Mouse (Mus musculus): ENCODE results near the gene Dmrt2. TPM values are rescaled to one million over a fixed set of nuclear protein-coding genes. Genes with fewer than 3 reads are reported as not detected.

Dmrt2 gene
- total and polyA plus RNA-seq, 3 experiments, result 0.09 to 0.37 (median 0.23) TPM

DNA sequence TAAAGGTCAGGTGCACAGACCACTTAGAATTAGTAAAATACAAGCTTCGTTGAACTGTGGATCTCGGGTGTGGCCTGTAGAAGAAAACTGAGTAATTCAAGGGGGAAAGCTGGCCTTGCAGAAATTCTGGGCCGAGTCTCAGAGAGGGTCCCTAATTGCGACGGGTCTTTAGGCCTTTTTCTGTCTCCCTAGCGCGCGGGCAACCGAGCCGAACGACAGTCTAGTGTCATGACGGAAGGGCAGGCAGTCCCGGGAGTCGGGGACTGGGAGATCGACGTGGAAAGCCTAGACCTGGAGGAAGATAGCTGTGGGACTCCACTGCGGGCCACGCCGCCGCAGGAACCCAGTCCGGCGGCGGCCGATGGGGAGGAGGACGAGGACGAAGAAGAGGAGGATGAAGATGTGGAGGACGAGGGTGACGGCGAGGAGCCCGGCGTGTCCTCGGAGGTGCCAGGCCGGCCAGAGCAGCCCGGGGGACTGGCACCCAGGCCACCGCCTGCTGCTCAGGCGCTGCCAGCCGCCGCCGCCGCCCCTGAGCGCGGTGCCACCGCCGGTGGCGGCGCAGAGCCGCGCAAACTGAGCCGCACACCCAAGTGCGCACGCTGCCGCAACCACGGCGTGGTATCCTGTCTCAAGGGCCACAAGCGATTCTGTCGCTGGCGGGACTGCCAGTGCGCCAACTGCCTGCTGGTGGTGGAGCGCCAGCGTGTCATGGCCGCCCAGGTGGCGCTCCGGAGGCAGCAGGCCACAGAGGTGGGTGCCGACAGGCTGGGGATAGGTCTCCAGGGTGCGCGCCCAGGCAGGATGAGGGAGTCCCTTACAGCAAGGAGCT lies 1.2 kb downstream of the Dmrt2 start:
- intact Hi-C loops (cut with DNase I), result loop anchor here (5.0 kb wide), 1 partner anchor 66 kb away; no protein-coding TSS in a partner anchor
- peak overlapping the region; percentile 36; the same call in 1 of the 2 replicates for H3K4me3 ChIP-seq
- no peak for TF ChIP-seq POLR2A (IDR thresholded peaks at IDR 0.05; ENCODE audit: insufficient read depth, low read depth, low read length)
- peak; percentile 37 for TF ChIP-seq CTCF (IDR thresholded peaks at IDR 0.05)
- no peak overlapping the region for H3K27ac ChIP-seq
- peak; percentile 29 to 32 for DNase-seq
- peaks cover 35% of the 10 kb centered on the region for H3K27me3 ChIP-seq (ENCODE audit: control insufficient read depth, insufficient read depth, low read length)
- no peaks in the 10 kb centered on the region for H3K79me2 ChIP-seq (replicated peaks; ENCODE audit: control insufficient read depth, insufficient read depth, low read length)
- H3K4me1 ChIP-seq (ENCODE audit: control insufficient read depth, insufficient read depth, low read length), result no peaks in the 10 kb centered on the region; the same call in 1 of the 2 replicates
- no peaks in the 10 kb centered on the region for H3K36me3 ChIP-seq (ENCODE audit: control insufficient read depth, insufficient read depth, low read length)
- H3K9ac ChIP-seq (ENCODE audit: low read depth, low read length), result no peak overlapping the region
- WGBS, result 2% methylated on average over 66 of the region's 66 CpGs

DNA sequence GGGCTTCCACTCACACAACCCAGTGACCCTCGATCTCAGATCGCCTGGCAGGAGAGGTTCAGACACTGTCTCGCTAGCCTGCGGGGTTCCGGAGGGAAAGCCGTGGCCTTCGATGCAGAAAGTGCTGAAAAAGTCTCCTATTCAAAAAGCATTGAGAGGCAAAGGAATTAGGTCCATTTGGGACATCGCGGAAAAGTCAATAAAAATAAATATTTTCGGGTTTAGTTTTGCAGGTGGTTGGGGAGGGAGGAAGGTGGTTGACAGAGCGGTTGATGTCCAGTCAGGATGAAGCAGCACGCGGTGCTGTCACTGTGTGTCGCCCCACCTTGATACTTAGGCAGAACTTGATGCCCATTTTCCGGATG lies 1.8 kb downstream of the Dmrt2 start:
- Histone ChIP-seq H3K4me1 (ENCODE audit: control insufficient read depth, insufficient read depth, low read length) (no peaks in the 10 kb centered on the region; the same call in 1 of the 2 replicates), H3K4me3 (peak overlapping the region; percentile 36; the same call in 1 of the 2 replicates), H3K9ac (ENCODE audit: low read depth, low read length) (no peak overlapping the region), H3K27ac (no peak overlapping the region), H3K36me3 (ENCODE audit: control insufficient read depth, insufficient read depth, low read length) (no peaks in the 10 kb centered on the region), H3K27me3 (ENCODE audit: control insufficient read depth, insufficient read depth, low read length) (peaks cover 33% of the 10 kb centered on the region), H3K79me2 (replicated peaks; ENCODE audit: control insufficient read depth, insufficient read depth, low read length) (no peaks in the 10 kb centered on the region)
- TF ChIP-seq POLR2A (IDR thresholded peaks at IDR 0.05; ENCODE audit: insufficient read depth, low read depth, low read length) (no peak), CTCF (IDR thresholded peaks at IDR 0.05) (no peak), EP300 (IDR thresholded peaks at IDR 0.05; ENCODE audit: insufficient read depth, low read depth, low read length) (no peak)
- 2% methylated on average over 15 of the region's 15 CpGs for WGBS
- intact Hi-C loops (cut with DNase I), result loop anchor here (5.0 kb wide), 1 partner anchor 67 kb away; no protein-coding TSS in a partner anchor
- no peak for DNase-seq

DNA sequence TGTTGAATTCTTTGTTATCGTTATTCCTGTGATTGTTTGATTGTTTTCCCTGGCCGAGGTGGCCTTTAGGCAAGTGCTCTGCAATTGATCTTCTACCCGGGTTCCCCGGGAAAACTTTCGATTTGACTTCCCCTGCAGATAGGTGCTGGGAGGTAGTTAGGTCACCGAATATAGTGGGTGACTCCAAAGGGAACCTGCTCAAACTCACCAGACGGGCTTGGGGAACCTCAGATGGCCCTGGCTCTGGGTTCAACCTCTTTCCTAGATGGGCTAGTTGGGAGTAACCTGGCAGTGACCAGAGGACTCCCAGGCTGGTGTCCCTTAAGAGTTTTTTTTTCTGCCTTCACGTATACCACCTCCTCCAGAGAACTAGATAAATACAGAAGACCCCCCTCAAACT lies 2.5 kb downstream of the Dmrt2 start:
- intact Hi-C loops (cut with DNase I), result loop anchor here (5.0 kb wide), 1 partner anchor 67 kb away; no protein-coding TSS in a partner anchor

DNA sequence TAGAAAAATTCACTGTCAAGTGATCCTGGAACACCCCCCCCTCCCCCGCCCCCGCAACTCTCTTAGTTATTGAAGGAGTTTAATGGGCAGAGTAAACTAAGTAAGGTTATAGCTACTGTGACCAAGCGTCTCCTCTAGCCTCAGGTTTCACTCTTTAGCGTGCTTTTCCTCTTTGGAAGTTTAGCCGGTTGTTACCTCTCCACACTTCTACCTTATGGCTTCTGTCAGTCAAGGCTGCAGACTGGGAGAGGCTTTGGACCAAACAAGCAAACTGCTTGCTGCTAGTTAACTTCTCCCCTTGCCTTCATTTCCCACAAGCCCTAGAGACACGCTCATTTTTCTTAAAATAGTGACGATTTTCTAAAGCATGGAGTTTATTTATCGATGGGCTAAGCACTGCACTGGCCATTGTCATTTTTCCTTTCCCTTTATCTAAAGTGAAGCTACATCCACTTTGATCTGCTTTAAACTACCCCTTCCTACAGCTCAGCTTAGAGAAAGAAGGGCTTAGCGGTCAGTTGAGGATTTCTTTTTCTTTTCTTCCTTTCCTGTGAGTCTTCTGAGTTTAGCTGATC lies 3.7 kb downstream of the Dmrt2 start:
- intact Hi-C loops (cut with DNase I), result no loop called here
- Histone ChIP-seq H3K9ac (ENCODE audit: low read depth, low read length) (no peak overlapping the region), H3K27me3 (ENCODE audit: control insufficient read depth, insufficient read depth, low read length) (peaks cover 27% of the 10 kb centered on the region), H3K79me2 (replicated peaks; ENCODE audit: control insufficient read depth, insufficient read depth, low read length) (no peaks in the 10 kb centered on the region), H3K27ac (no peak overlapping the region), H3K36me3 (ENCODE audit: control insufficient read depth, insufficient read depth, low read length) (no peaks in the 10 kb centered on the region), H3K4me1 (ENCODE audit: control insufficient read depth, insufficient read depth, low read length) (no peaks in the 10 kb centered on the region; the same call in 1 of the 2 replicates), H3K4me3 (no peak overlapping the region)
- WGBS, result 24% methylated on average over 9 of the region's 9 CpGs
- no peak for DNase-seq
- no peak for TF ChIP-seq CTCF (IDR thresholded peaks at IDR 0.05)
- no peak for TF ChIP-seq EP300 (IDR thresholded peaks at IDR 0.05; ENCODE audit: insufficient read depth, low read depth, low read length)
- no peak for TF ChIP-seq POLR2A (IDR thresholded peaks at IDR 0.05; ENCODE audit: insufficient read depth, low read depth, low read length)

More for the DNA sequence above, 2.5 kb downstream of the Dmrt2 start:
- 2% methylated on average over 8 of the region's 8 CpGs for WGBS
- Histone ChIP-seq H3K9ac (ENCODE audit: low read depth, low read length) (no peak overlapping the region), H3K27ac (no peak overlapping the region), H3K79me2 (replicated peaks; ENCODE audit: control insufficient read depth, insufficient read depth, low read length) (no peaks in the 10 kb centered on the region), H3K4me3 (no peak overlapping the region), H3K36me3 (ENCODE audit: control insufficient read depth, insufficient read depth, low read length) (no peaks in the 10 kb centered on the region), H3K27me3 (ENCODE audit: control insufficient read depth, insufficient read depth, low read length) (peaks cover 31% of the 10 kb centered on the region), H3K4me1 (ENCODE audit: control insufficient read depth, insufficient read depth, low read length) (no peaks in the 10 kb centered on the region; the same call in 1 of the 2 replicates)
- TF ChIP-seq POLR2A (IDR thresholded peaks at IDR 0.05; ENCODE audit: insufficient read depth, low read depth, low read length), result no peak
- no peak for TF ChIP-seq EP300 (IDR thresholded peaks at IDR 0.05; ENCODE audit: insufficient read depth, low read depth, low read length)
- no peak for TF ChIP-seq CTCF (IDR thresholded peaks at IDR 0.05)
- DNase-seq, result no peak

DNA sequence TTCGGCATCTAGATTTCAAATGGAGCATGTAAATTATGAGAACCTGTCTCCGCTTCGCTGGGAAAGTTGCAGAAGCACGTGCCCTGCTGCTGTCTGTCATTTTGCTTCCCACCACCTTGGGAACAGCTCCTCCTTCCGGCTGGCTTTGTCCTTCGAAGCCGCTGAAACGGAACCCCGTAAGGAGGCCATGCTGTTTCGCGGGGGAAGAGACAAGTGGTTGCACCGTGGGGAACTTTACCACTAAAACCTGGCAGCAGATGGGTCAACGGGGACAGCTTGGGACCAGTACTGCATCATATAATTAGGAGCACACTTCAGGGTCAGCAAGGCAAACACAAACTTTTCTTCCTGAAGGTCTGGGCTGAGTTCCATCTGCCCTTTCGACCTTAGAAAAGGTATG lies 26.6 kb downstream of the Dmrt2 start:
- intact Hi-C loops (cut with DNase I), result no loop called here
- 75% methylated on average over 14 of the region's 14 CpGs for WGBS
- TF ChIP-seq POLR2A (IDR thresholded peaks at IDR 0.05; ENCODE audit: insufficient read depth, low read depth, low read length) (no peak), EP300 (IDR thresholded peaks at IDR 0.05; ENCODE audit: insufficient read depth, low read depth, low read length) (no peak), CTCF (IDR thresholded peaks at IDR 0.05) (no peak)
- H3K4me1 ChIP-seq (ENCODE audit: control insufficient read depth, insufficient read depth, low read length), result no peaks in the 10 kb centered on the region
- no peaks in the 10 kb centered on the region for H3K79me2 ChIP-seq (replicated peaks; ENCODE audit: control insufficient read depth, insufficient read depth, low read length)
- no peak overlapping the region for H3K4me3 ChIP-seq
- no peak overlapping the region for H3K27ac ChIP-seq
- H3K36me3 ChIP-seq (ENCODE audit: control insufficient read depth, insufficient read depth, low read length), result no peaks in the 10 kb centered on the region
- no peak for DNase-seq
- H3K27me3 ChIP-seq (ENCODE audit: control insufficient read depth, insufficient read depth, low read length), result no peaks in the 10 kb centered on the region
- no peak overlapping the region for H3K9ac ChIP-seq (ENCODE audit: low read depth, low read length)

DNA sequence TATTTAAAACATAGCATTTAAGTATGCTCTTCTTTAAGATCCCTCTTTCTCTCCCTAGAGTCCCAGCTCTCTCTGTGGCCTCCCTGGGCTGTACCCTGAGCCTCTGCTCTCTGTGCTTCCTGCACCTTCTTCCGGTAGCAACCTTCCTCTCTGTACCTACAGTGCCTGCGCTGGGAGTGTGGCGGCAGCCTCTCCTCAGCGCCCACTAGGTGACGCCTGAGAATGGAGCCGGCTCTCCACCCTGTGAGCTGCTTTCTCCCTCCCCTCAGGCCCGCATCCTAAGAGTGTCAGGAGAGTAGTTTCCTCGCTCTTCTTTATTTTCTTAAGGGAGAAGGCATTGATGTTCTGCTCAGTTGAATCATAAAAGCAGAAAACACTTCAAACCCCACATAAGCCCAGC lies 41.2 kb downstream of the Dmrt2 start:
- no peaks in the 10 kb centered on the region for H3K36me3 ChIP-seq (ENCODE audit: control insufficient read depth, insufficient read depth, low read length)
- H3K27ac ChIP-seq, result no peak overlapping the region
- WGBS, result 9% methylated on average over 8 of the region's 8 CpGs
- TF ChIP-seq CTCF (IDR thresholded peaks at IDR 0.05) (peak; percentile 51), POLR2A (IDR thresholded peaks at IDR 0.05; ENCODE audit: insufficient read depth, low read depth, low read length) (no peak)
- no peaks in the 10 kb centered on the region for H3K79me2 ChIP-seq (replicated peaks; ENCODE audit: control insufficient read depth, insufficient read depth, low read length)
- H3K27me3 ChIP-seq (ENCODE audit: control insufficient read depth, insufficient read depth, low read length), result no peaks in the 10 kb centered on the region
- H3K9ac ChIP-seq (ENCODE audit: low read depth, low read length), result no peak overlapping the region
- intact Hi-C loops (cut with DNase I), result loop anchor here (5.0 kb wide), 1 partner anchor 324 kb away; no protein-coding TSS in a partner anchor
- no peaks in the 10 kb centered on the region for H3K4me1 ChIP-seq (ENCODE audit: control insufficient read depth, insufficient read depth, low read length)
- H3K4me3 ChIP-seq, result no peak overlapping the region
- no peak for DNase-seq

Measured in heart, adult 2 months (tissue).